Mouse (Mus musculus): ENCODE results near the gene Phf2. TPM values are rescaled to one million over a fixed set of nuclear protein-coding genes. Genes with fewer than 3 reads are reported as not detected.

The Phf2 gene
- polyA plus RNA-seq, 1 experiment from 2014 or later = 8.2 TPM

DNA sequence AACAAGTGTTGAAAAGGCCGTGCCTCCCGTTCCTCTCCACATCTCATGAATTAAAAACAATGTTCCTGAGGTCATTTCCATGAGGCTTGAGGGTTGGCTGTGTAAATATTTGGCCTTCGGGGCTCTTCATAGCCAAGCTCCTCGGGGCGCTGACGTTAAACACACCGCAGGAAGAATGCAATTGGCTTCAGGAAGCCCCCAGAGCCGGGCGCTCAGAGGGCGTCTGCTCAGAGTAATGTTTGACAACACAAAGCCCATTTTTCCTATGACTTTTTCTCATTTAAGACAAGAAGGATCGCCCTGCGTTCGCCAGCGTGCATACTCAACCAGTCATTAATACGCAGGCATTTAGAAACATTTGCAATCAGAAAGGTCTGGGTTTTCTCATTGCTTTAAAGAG lies 114.2 kb downstream of the Phf2 start:
- H3K9me3 ChIP-seq (replicated peaks; ENCODE audit: control insufficient read depth, low read length, poor library complexity, severe bottlenecking) = no peaks in the 10 kb centered on the region

More for the DNA sequence above, 114.2 kb downstream of the Phf2 start:
- Histone ChIP-seq H3K27ac (ENCODE audit: low read length) (no peak overlapping the region), H3K27me3 (ENCODE audit: control insufficient read depth, insufficient read depth, low read depth, low read length) (no peaks in the 10 kb centered on the region), H3K4me1 (ENCODE audit: control insufficient read depth, insufficient read depth, low read length) (no peaks in the 10 kb centered on the region), H3K9ac (ENCODE audit: low read depth, low read length) (no peak overlapping the region), H3K4me3 (ENCODE audit: low read depth, low read length) (no peak overlapping the region), H3K36me3 (ENCODE audit: control insufficient read depth, insufficient read depth, low read length) (no peaks in the 10 kb centered on the region), H3K4me2 (ENCODE audit: low read length) (no peak overlapping the region)
- 64% methylated on average over 15 of the region's 15 CpGs for WGBS
- ATAC-seq = no peak

Other genes starting within 250 kb of the Phf2 start
- 18.8 and 20.3 TPM in 2 replicates for gene Ptpdc1, start 245.5 kb downstream of the Phf2 start, polyA plus RNA-seq (2015; fragmentation: Nextera tagmentation; extraction: Ambion mirVana)
- gene Barx1, start 208.1 kb downstream of the Phf2 start, polyA plus RNA-seq (2015; fragmentation: Nextera tagmentation; extraction: Ambion mirVana) = not detected in 2 replicates
- gene Fam120a, start 96.9 kb upstream of the Phf2 start, polyA plus RNA-seq (2015; fragmentation: Nextera tagmentation; extraction: Ambion mirVana) = 9.6 and 10.0 TPM in 2 replicates

Data from midbrain, embryonic 16.5 days (tissue).